Mouse (Mus musculus): ENCODE results near the gene Atp6v1fnb.

Gene Atp6v1fnb

DNA sequence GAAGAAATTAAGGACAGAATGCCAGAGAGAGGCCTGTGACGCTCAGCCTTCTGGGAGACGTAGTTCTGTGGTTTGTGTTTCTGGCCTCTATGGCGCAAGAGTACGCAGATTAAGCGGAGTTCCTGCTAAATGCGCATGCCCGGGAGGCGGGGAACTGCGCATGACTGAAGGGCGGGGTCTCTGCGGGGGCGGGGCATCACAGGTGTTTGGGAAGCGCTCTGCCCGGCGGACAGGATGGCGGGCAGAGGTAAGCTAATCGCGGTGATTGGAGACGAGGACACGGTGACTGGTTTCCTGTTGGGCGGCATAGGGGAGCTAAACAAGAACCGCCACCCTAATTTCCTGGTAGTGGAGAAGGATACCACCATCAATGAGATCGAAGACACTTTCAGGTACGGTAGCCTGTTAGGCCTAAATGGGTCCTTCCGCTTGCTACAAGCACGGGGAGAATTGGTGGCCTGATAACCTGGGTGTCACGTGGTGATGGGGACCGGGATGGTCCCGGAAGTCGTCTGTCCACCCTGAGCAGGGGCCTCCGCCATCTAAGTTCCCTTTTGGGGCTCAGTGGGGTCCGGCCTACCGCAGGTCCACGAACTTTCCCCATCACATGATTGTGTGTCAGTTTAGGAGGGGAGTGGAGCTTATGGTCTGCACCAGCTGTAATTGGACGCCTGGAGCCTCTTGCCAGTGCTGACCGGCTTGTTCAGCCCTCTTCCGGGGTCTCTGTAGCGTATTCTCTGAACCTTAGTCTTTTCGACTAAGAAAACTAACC is 3.5 kb upstream of the Atp6v1fnb start, which contains the start of gene Atp6v1f:
Atp6v1f (plus strand) TSS at position 136 of the 772 bp plus-strand sequence.
- DNase-seq (ENCODE audit: low spot score in 2 of 2): peak; percentile 89

DNA sequence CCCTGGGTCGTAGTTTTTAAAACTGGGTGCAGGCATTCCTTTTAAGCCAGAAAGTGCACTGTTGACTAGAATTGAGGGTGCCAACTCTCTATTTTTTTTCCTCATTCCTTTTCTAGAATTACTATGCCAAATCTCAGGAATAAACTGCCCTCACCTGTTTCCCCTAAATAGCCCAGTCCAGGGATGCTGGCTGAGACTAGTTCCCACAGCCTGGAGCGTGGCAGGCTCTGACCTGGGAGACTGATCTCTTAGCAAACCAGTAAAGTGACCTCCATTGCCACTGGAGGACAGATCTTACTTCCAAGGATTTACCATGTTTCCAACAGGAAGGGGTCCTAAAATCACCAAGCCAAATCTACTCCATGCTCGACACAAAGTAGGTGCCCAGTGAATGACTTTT is 2.4 kb upstream of the Atp6v1fnb start:
- DNase-seq (ENCODE audit: low spot score in 2 of 2): no peak

- DNase-seq (ENCODE audit: low spot score in 2 of 2): peak; percentile 67 to 74
Measured at GRCm38 (mm10) chr6:29473941-29474691, 2.9 kb downstream of the Atp6v1fnb start.

GRCm38 (mm10) chr6:29474736-29475135 is 3.5 kb downstream of the Atp6v1fnb start:
- DNase-seq (ENCODE audit: low spot score in 2 of 2): no peak

GRCm38 (mm10) chr6:29482691-29483090 is 11.5 kb downstream of the Atp6v1fnb start:
- no peak for DNase-seq (ENCODE audit: low spot score in 2 of 2)

- no peak for DNase-seq (ENCODE audit: low spot score in 2 of 2)
Measured at GRCm38 (mm10) chr6:29484716-29485559, 13.7 kb downstream of the Atp6v1fnb start.

- DNase-seq (ENCODE audit: low spot score in 2 of 2): no peak
Measured at GRCm38 (mm10) chr6:29485951-29486350, 14.7 kb downstream of the Atp6v1fnb start.

GRCm38 (mm10) chr6:29494101-29494500 is 22.9 kb downstream of the Atp6v1fnb start:
- DNase-seq (ENCODE audit: low spot score in 2 of 2): no peak

DNA sequence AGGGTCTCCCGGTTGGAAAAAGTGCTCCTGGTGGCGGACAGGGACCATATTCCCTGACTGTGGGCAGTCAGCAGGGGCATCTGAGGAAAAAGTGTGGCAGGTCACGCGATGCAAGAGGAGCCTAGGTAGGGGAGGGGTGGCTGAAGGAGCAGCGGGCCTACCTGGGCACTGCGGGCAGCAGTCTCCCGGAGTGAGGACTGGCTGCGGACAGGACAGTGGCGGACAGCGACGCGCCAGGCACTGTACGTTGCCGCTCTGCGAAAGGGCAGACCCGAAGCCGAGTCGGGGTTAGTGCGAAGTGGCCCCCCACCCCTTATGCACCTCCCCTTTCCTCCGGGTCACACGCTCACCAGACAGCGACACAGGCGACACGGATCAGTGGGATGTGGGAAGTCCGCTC is 25.0 kb downstream of the Atp6v1fnb start:
- DNase-seq (ENCODE audit: low spot score in 2 of 2): no peak

GRCm38 (mm10) chr6:29497791-29498190 is 26.6 kb downstream of the Atp6v1fnb start:
- no peak for DNase-seq (ENCODE audit: low spot score in 2 of 2)

DNA sequence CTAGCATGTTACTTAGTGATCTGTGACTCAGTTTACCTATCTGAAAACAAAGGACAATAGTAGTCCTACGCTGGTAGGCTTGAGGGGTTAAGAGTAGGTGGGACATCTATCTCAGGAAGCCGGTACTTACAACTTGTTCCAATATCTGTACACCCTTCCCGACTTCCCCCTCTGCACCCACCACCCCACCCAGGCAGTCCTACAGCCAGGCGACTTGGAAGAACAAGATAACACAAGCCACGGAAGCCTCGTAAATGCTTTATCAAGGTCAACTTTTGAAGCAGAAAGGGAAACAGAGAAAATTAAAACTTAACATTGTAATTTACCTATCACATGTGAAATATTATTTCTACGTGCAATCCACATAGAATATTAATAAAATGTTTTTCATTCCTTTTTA is 28.9 kb downstream of the Atp6v1fnb start:
- no peak for DNase-seq (ENCODE audit: low spot score in 2 of 2)

GRCm38 (mm10) chr6:29500810-29501209 is 29.6 kb downstream of the Atp6v1fnb start:
- no peak for DNase-seq (ENCODE audit: low spot score in 2 of 2)

- DNase-seq (ENCODE audit: low spot score in 2 of 2): no peak
Measured at GRCm38 (mm10) chr6:29501599-29501998, 30.4 kb downstream of the Atp6v1fnb start.

DNA sequence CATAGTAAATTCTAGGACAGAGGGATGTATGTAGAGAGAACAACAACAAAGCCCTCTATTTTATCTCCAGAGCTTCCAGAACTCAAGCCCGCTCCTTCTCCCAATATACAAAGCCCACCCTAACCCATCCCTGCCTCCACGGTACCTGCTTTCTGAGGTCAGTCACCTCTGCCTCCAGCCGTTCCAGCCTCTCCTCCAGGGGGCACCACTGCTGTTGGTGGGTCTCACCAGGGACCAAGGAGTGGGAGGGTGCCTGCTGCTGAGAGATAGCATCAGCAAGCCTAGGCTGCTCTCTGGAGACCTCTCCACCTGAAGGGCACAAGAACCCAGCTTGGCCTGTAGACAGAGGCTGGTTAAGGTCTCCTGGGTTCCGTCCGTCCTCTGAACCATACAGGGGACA is 34.3 kb downstream of the Atp6v1fnb start:
- DNase-seq (ENCODE audit: low spot score in 2 of 2): no peak

DNA sequence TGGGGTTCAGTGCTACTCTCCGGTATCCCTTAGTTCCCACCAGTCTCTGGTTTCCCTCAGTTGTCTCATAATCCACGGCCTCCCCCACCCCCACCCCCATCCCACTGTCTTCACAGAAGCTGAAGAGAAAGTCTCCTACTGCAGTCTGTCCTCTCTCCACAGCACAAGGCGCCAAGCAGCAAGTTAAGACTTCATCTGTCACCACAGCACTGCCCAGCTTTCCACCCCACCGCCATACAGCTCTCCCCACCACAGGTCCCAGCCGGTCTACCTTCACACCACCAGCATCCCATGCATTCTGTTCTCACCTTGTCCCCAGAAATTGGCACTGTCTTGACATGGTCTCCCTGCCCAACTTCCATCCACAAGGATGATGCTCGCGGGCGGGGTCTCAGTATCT is 35.6 kb downstream of the Atp6v1fnb start:
- DNase-seq (ENCODE audit: low spot score in 2 of 2): no peak

- no peak for DNase-seq (ENCODE audit: low spot score in 2 of 2)
Measured at GRCm38 (mm10) chr6:29507447-29508309, 36.4 kb downstream of the Atp6v1fnb start, which contains the start of gene Kcp. Gene Kcp, minus strand, starts transcription at chr6:29507952.

GRCm38 (mm10) chr6:29509086-29509485 is 37.8 kb downstream of the Atp6v1fnb start:
- DNase-seq (ENCODE audit: low spot score in 2 of 2): no peak

- no peak for DNase-seq (ENCODE audit: low spot score in 2 of 2)
Measured at GRCm38 (mm10) chr6:29513284-29513683, 42.0 kb downstream of the Atp6v1fnb start.

DNA sequence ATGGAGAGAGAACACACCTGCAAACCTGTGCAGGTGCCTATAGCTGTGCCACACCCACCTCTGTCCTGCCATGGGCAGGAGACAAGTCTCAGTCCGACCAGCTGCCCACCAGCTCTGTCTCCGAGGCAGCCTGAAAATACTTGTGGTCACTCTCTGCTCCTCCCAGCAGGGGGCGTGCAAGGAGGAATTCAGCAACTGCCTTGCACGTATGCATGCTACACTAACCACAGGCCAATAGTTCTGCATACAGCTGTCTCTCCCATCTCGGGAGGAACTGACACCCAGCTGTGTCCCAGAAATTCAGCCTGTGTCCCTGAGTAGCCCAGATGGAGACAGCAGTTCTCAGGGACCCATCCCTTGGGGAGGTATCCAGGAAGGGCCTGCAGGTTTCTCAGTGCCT is 45.9 kb downstream of the Atp6v1fnb start:
- DNase-seq (ENCODE audit: low spot score in 2 of 2): peak in 1 of 2 experiments; percentile 35

GRCm38 (mm10) chr6:29522626-29523300 is 51.5 kb downstream of the Atp6v1fnb start:
- no peak for DNase-seq (ENCODE audit: low spot score in 2 of 2)

Data from right cerebral cortex, postnatal 36 days (tissue).